Mouse (Mus musculus) stomach, postnatal 0 days (tissue): Measurements from ENCODE around the gene Mical2. TPM values are rescaled to one million over a fixed set of nuclear protein-coding genes. Genes with fewer than 3 reads are reported as not detected.

ENCODE experiments used
- ATAC-seq: fragments of 200-750 bp; cut with Nextera tagmentation; 2 replicates; pipeline ENCODE4 v1.8.0; 2017; ENCODE audit not compliant: low FRiP score, low TSS enrichment
- DNase-seq: peaks from one replicate; pipeline ENCODE4 v3.0.0-alpha.2; 2016; ENCODE audit warnings: low spot score
- H3K27ac ChIP-seq: fragments of 300-500 bp; sonication (generic); replicated peaks from 2 replicates; pipeline ENCODE4 v1.5.1; 2014; ENCODE audit warnings: mild to moderate bottlenecking, control low read depth
- H3K27me3 ChIP-seq: fragments of 300-500 bp; sonication (generic); 2 replicates; pipeline ENCODE4 v1.6.1; 2014; ENCODE audit warnings: low read length; ENCODE audit not compliant: control insufficient read depth, insufficient read depth
- H3K36me3 ChIP-seq: fragments of 300-500 bp; sonication (generic); 2 replicates; pipeline ENCODE4 v1.6.1; 2014; ENCODE audit warnings: low read length, mixed read lengths; ENCODE audit not compliant: control insufficient read depth, insufficient read depth
- H3K4me1 ChIP-seq: fragments of 300-500 bp; sonication (generic); replicated peaks from 2 replicates; pipeline ENCODE4 v1.6.1; 2014; ENCODE audit warnings: antibody characterized with exemption; ENCODE audit not compliant: control insufficient read depth, insufficient read depth
- H3K4me2 ChIP-seq: fragments of 300-500 bp; sonication (generic); replicated peaks from 2 replicates; pipeline ENCODE4 v1.6.1; 2014; ENCODE audit warnings: low read depth, mild to moderate bottlenecking, control low read depth, moderate library complexity
- H3K4me3 ChIP-seq: fragments of 300-500 bp; sonication (generic); 2 replicates; pipeline ENCODE4 v1.5.1; 2014; ENCODE audit warnings: low read depth, low read length, control low read depth
- H3K9ac ChIP-seq: fragments of 300-500 bp; sonication (generic); 2 replicates; pipeline ENCODE4 v1.6.1; 2014; ENCODE audit warnings: mild to moderate bottlenecking, low read length, control low read depth, mixed read lengths
- H3K9me3 ChIP-seq: fragments of 300-500 bp; sonication (generic); 2 replicates; pipeline ENCODE4 v1.6.1; 2016; ENCODE audit warnings: low read length; ENCODE audit not compliant: control insufficient read depth
- CTCF ChIP-seq: IDR thresholded peaks from 2 replicates; pipeline ENCODE4 v1.5.1; 2016; ENCODE audit warnings: antibody characterized with exemption, low read depth, mild to moderate bottlenecking, moderate library complexity
- EP300 ChIP-seq: optimal IDR thresholded peaks from 2 replicates; pipeline ENCODE3; 2016; ENCODE audit warnings: antibody characterized with exemption
- WGBS: fragments of 180-500 bp; shearing (Covaris S2); extraction: QIAGEN DNeasy Blood & Tissue Kit; methylation state at CpG from one replicate; pipeline ENCODE4 v1.1.7; 2014; 5-methylcytosine and 5-hydroxymethylcytosine counted together
- polyA plus RNA-seq: library from polyadenylated mRNA; unstranded; fragments of >200 nt; fragmentation: Nextera tagmentation; extraction: Ambion mirVana; gene quantifications from 2 replicates; pipeline ENCODE4 v1.2.1, GENCODE M21; 2015

Mical2 gene
- polyA plus RNA-seq, 1 experiment from 2014 or later: 8.4 TPM

- TF ChIP-seq CTCF (no peak), EP300 (no peak)
- H3K9me3 ChIP-seq: no peaks in the 10 kb centered on the region
- no peaks in the 10 kb centered on the region for H3K36me3 ChIP-seq
- H3K9ac ChIP-seq: no peak overlapping the region
- no peaks in the 10 kb centered on the region for H3K27me3 ChIP-seq
- peak; percentile 59; the same call in 1 of the 2 replicates for ATAC-seq
- 36% methylated on average over 5 of the region's 5 CpGs for WGBS
- H3K4me1 ChIP-seq: no peaks in the 10 kb centered on the region
- H3K4me3 ChIP-seq: no peak overlapping the region
- peak; percentile 68 for DNase-seq
- H3K4me2 ChIP-seq: no peak overlapping the region
- H3K27ac ChIP-seq: peak overlapping the region; percentile 88
These were observed 150.2 kb downstream of the Mical2 start for GRCm38 (mm10) chr7:112375900-112376299.

DNA sequence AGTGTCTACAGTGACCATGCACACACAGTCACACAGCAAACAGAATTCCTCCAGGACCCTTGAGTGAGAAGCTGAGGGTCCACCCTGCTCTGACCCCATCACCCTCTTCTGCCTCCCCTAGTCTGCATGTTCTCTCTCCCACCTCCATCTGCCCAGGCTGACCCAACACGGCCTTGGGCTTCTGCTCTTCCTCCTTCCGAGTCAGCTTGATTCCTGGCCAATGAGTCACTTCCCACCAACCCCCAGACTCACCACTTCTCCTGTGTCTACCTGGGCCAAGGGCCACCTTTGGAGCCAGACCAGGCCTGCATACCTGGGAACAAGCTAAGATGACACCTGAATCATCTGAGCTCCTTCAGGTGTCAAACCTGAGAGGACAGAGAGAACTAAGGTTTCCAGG lies 151.0 kb downstream of the Mical2 start:
- H3K4me3 ChIP-seq: no peak overlapping the region
- no peaks in the 10 kb centered on the region for H3K27me3 ChIP-seq
- DNase-seq: no peak
- H3K9me3 ChIP-seq: no peaks in the 10 kb centered on the region
- no peak for ATAC-seq
- TF ChIP-seq CTCF (no peak), EP300 (no peak)
- peak overlapping the region; percentile 88 for H3K27ac ChIP-seq
- WGBS: 50% methylated on average over 2 of the region's 2 CpGs
- no peak overlapping the region for H3K4me2 ChIP-seq
- H3K9ac ChIP-seq: no peak overlapping the region
- H3K36me3 ChIP-seq: no peaks in the 10 kb centered on the region
- H3K4me1 ChIP-seq: no peaks in the 10 kb centered on the region

GRCm38 (mm10) chr7:112377314-112377713 lies 151.7 kb downstream of the Mical2 start:
- WGBS: 38% methylated on average over 8 of the region's 8 CpGs
- H3K4me1 ChIP-seq: no peaks in the 10 kb centered on the region
- TF ChIP-seq CTCF: peak; percentile 93
- no peak for TF ChIP-seq EP300
- no peaks in the 10 kb centered on the region for H3K9me3 ChIP-seq
- DNase-seq (peak; percentile 86), ATAC-seq (peak; percentile 56)
- no peak overlapping the region for H3K9ac ChIP-seq
- no peaks in the 10 kb centered on the region for H3K36me3 ChIP-seq
- no peaks in the 10 kb centered on the region for H3K27me3 ChIP-seq
- H3K4me3 ChIP-seq: no peak overlapping the region
- no peak overlapping the region for H3K4me2 ChIP-seq
- H3K27ac ChIP-seq: peak overlapping the region; percentile 45; the same call in 1 of the 2 replicates

DNA sequence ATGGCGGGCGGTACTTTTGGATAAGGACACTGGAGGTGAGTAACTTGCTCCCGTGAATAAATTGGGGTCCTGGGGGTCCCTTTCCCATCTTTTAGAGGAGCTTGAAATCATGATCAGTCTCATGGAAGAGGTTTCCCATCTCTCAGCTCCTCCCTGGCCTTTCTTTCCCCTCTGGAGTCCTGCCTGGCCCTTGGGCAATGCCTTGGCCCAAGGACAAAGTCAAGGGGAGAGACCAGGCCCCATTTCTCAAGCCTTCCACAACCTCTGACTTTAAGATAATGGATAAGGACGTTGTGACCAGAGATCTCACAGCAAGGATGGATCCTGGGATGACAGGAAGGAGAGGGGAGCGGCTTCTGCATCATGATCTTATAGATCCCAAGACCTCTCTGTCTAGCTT lies 152.4 kb downstream of the Mical2 start:
- DNase-seq: no peak
- no peak for TF ChIP-seq EP300
- TF ChIP-seq CTCF: no peak
- no peak for ATAC-seq
- H3K36me3 ChIP-seq: no peaks in the 10 kb centered on the region
- no peaks in the 10 kb centered on the region for H3K9me3 ChIP-seq
- no peaks in the 10 kb centered on the region for H3K4me1 ChIP-seq
- WGBS: 83% methylated on average over 5 of the region's 5 CpGs
- H3K4me2 ChIP-seq: no peak overlapping the region
- no peak overlapping the region for H3K9ac ChIP-seq
- H3K4me3 ChIP-seq: no peak overlapping the region
- H3K27me3 ChIP-seq: no peaks in the 10 kb centered on the region
- H3K27ac ChIP-seq: peak overlapping the region; percentile 45; the same call in 1 of the 2 replicates

DNA sequence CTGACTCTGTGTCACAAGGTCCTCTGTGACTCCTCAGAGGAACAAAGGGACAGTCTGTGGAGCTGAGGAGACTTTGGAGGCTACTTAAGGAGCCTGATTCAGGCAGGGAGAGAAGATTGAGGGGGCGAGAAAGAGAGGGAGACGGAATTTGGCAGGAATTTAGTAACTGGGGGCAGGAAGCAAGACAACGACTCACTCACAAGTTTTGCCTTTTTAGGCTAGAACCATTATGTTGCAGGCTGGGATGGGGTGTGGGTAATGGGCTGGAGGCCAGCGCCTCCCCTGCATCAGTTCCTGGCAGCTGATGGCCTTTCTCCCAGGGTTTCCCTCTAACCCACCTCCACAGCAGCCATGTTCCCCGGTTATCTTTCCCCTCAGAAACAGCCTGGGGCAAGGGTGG lies 152.8 kb downstream of the Mical2 start:
- no peak overlapping the region for H3K9ac ChIP-seq
- no peaks in the 10 kb centered on the region for H3K27me3 ChIP-seq
- ATAC-seq (no peak), DNase-seq (no peak)
- 48% methylated on average over 5 of the region's 5 CpGs for WGBS
- no peaks in the 10 kb centered on the region for H3K9me3 ChIP-seq
- no peaks in the 10 kb centered on the region for H3K4me1 ChIP-seq
- H3K27ac ChIP-seq: peak overlapping the region; percentile 45; the same call in 1 of the 2 replicates
- H3K4me2 ChIP-seq: no peak overlapping the region
- TF ChIP-seq EP300: no peak
- TF ChIP-seq CTCF: no peak
- H3K4me3 ChIP-seq: no peak overlapping the region
- H3K36me3 ChIP-seq: no peaks in the 10 kb centered on the region

GRCm38 (mm10) chr7:112386521-112386920 lies 160.9 kb downstream of the Mical2 start:
- Histone ChIP-seq H3K27ac (no peak overlapping the region), H3K27me3 (no peaks in the 10 kb centered on the region), H3K4me2 (no peak overlapping the region), H3K9ac (no peak overlapping the region), H3K9me3 (no peaks in the 10 kb centered on the region), H3K36me3 (no peaks in the 10 kb centered on the region), H3K4me3 (no peak overlapping the region), H3K4me1 (peaks cover 5% of the 10 kb centered on the region)
- DNase-seq (no peak), ATAC-seq (no peak)
- 39% methylated on average over 5 of the region's 5 CpGs for WGBS
- TF ChIP-seq EP300: no peak
- no peak for TF ChIP-seq CTCF
